Mouse (Mus musculus) induced T-regulatory cell, adult 2 months (primary cell): Measurements from ENCODE around the gene Glmp.
"Not testable (repeated sequence)": the region's sequence is repeated elsewhere in the genome, so short reads cannot be mapped to it uniquely, and the experiment has no call there.

Experiments used
- DNase-seq: peaks from one replicate; pipeline ENCODE4 v3.0.0-alpha.2; 2012; ENCODE audit warnings: low read depth

Gene Glmp

GRCm38 (mm10) chr3:88324951-88325405 is at the start of gene Glmp:
TSS of gene Glmp (plus strand) at chr3:88325023.
- peak; percentile 81 for DNase-seq

GRCm38 (mm10) chr3:88276121-88276520 is 48.7 kb upstream of the Glmp start:
- DNase-seq, result no peak

GRCm38 (mm10) chr3:88276529-88277143 is 48.2 kb upstream of the Glmp start:
- no peak for DNase-seq

- no peak for DNase-seq
Observed at GRCm38 (mm10) chr3:88280035-88280434, 44.8 kb upstream of the Glmp start.

- not testable (repeated sequence) for DNase-seq
Observed at GRCm38 (mm10) chr3:88281141-88281916, 43.5 kb upstream of the Glmp start.

GRCm38 (mm10) chr3:88284815-88285564 is 39.8 kb upstream of the Glmp start:
- not testable (repeated sequence) for DNase-seq

- not testable (repeated sequence) for DNase-seq
Observed at GRCm38 (mm10) chr3:88285565-88285895, 39.3 kb upstream of the Glmp start.

GRCm38 (mm10) chr3:88287110-88287509 is 37.7 kb upstream of the Glmp start, which contains the start of gene Gm38392:
TSS of gene Gm38392 (minus strand) at chr3:88287210.
- DNase-seq, result no peak

GRCm38 (mm10) chr3:88288133-88288713 is 36.6 kb upstream of the Glmp start:
- DNase-seq, result not testable (repeated sequence)

GRCm38 (mm10) chr3:88291970-88292369 is 32.9 kb upstream of the Glmp start:
- peak; percentile 62 for DNase-seq

GRCm38 (mm10) chr3:88295272-88295671 is 29.6 kb upstream of the Glmp start:
- DNase-seq, result not testable (repeated sequence)

- no peak for DNase-seq
Observed at GRCm38 (mm10) chr3:88296110-88296560, 28.7 kb upstream of the Glmp start.

GRCm38 (mm10) chr3:88296561-88297318 is 28.1 kb upstream of the Glmp start, which contains the start of the genes Tsacc and Cct3:
TSS of gene Tsacc (minus strand) at chr3:88296999.
TSS of gene Cct3 (plus strand) at chr3:88297116.
- DNase-seq, result peak; percentile 99

- peak; percentile 87 for DNase-seq
Observed at GRCm38 (mm10) chr3:88297321-88297851, 27.4 kb upstream of the Glmp start.

GRCm38 (mm10) chr3:88299172-88299571 is 25.7 kb upstream of the Glmp start:
- DNase-seq, result no peak

GRCm38 (mm10) chr3:88328956-88329355 is 4.1 kb downstream of the Glmp start:
- DNase-seq, result no peak

GRCm38 (mm10) chr3:88331282-88331681 is 6.5 kb downstream of the Glmp start:
- DNase-seq, result peak; percentile 86

- DNase-seq, result no peak
Observed at GRCm38 (mm10) chr3:88334029-88334658, 9.3 kb downstream of the Glmp start.

GRCm38 (mm10) chr3:88334902-88335435 is 10.1 kb downstream of the Glmp start:
- peak; percentile 39 for DNase-seq

GRCm38 (mm10) chr3:88335436-88336053 is 10.7 kb downstream of the Glmp start:
- DNase-seq, result no peak
